Mouse (Mus musculus) bone marrow macrophage, adult 2 months (primary cell): ENCODE results near the gene Ebf1.

ENCODE experiments used
- CTCF ChIP-seq: IDR thresholded peaks from 2 replicates; pipeline ENCODE4 v1.5.1; 2012; ENCODE audit warnings: low read depth, mild to moderate bottlenecking, low read length, moderate library complexity
- POLR2A ChIP-seq: IDR thresholded peaks from 2 replicates; pipeline ENCODE4 v1.6.1; 2012; ENCODE audit warnings: mild to moderate bottlenecking, low read depth, low read length, borderline replicate concordance

DNA sequence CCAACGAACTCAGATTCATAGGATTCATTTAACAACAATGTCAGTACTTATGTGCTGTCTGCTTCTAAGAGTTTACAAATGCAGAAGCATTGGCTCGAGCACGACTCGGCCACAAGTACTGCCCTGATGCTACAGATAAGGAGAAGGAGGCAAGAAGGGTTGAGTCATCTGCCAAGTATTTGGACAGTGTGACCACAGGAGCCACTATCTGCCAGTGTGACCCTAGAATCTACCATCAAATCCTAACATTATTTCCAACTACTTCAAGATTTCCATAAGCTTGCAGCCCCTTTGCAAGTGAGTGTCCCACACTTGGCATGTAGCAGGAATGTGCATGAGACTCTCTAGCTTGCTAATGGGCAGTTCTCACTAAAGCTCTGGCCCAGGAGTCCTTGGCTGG, 334.4 kb downstream of the Ebf1 start:
- no peak for TF ChIP-seq POLR2A
- no peak for TF ChIP-seq CTCF
